Mouse (Mus musculus): ENCODE data around the gene Klf5.

GRCm38 (mm10) chr14:99336598-99336997 is 38.1 kb downstream of the Klf5 start:
- TF ChIP-seq CTCF (IDR thresholded peaks at IDR 0.05; ENCODE audit: extremely low read depth, insufficient read length, insufficient replicate concordance, low read depth, low read length), result no peak
- no peak for TF ChIP-seq POLR2A (IDR thresholded peaks at IDR 0.05; ENCODE audit: low read depth, low read length)
